Mouse (Mus musculus) retina, adult 2 months (tissue): ENCODE measurements around the gene Sulf2.
A peak's percentile ranks its signal among the peaks of the same experiment; 100 is the strongest.
"Not testable (repeated sequence)": the region's sequence is repeated elsewhere in the genome, so short reads cannot be mapped to it uniquely, and the experiment has no call there.

Experiments
- DNase-seq: peaks from one replicate; pipeline ENCODE4 v3.0.0-alpha.2; 2012; ENCODE audit warnings: low read depth, low spot score

The Sulf2 gene

GRCm38 (mm10) chr2:166155454-166155815 is at the start of gene Sulf2:
TSS of gene Sulf2 (minus strand) at chr2:166155663.
- DNase-seq: peak; percentile 30

GRCm38 (mm10) chr2:166204174-166204573 is 48.7 kb upstream of the Sulf2 start:
- DNase-seq: no peak

GRCm38 (mm10) chr2:166203647-166204046 is 48.2 kb upstream of the Sulf2 start:
- no peak for DNase-seq

GRCm38 (mm10) chr2:166197964-166198363 is 42.5 kb upstream of the Sulf2 start:
- DNase-seq: no peak

- DNase-seq: no peak
These were observed 41.6 kb upstream of the Sulf2 start for GRCm38 (mm10) chr2:166197064-166197463.

GRCm38 (mm10) chr2:166196080-166196786 is 40.8 kb upstream of the Sulf2 start:
- DNase-seq: no peak

GRCm38 (mm10) chr2:166195041-166195440 is 39.6 kb upstream of the Sulf2 start:
- no peak for DNase-seq

GRCm38 (mm10) chr2:166194112-166194758 is 38.8 kb upstream of the Sulf2 start:
- no peak for DNase-seq

GRCm38 (mm10) chr2:166193509-166193908 is 38.0 kb upstream of the Sulf2 start:
- DNase-seq: no peak

- DNase-seq: no peak
These were observed 35.4 kb upstream of the Sulf2 start for GRCm38 (mm10) chr2:166190816-166191215.

GRCm38 (mm10) chr2:166189191-166189590 is 33.7 kb upstream of the Sulf2 start:
- no peak for DNase-seq

GRCm38 (mm10) chr2:166187874-166188453 is 32.5 kb upstream of the Sulf2 start:
- not testable (repeated sequence) for DNase-seq

- DNase-seq: not testable (repeated sequence)
These were observed 31.9 kb upstream of the Sulf2 start for GRCm38 (mm10) chr2:166187319-166187718.

- no peak for DNase-seq
These were observed 30.9 kb upstream of the Sulf2 start for GRCm38 (mm10) chr2:166186244-166186948.

- DNase-seq: no peak
These were observed 30.3 kb upstream of the Sulf2 start for GRCm38 (mm10) chr2:166185768-166186167.

GRCm38 (mm10) chr2:166184417-166184816 is 29.0 kb upstream of the Sulf2 start:
- no peak for DNase-seq

GRCm38 (mm10) chr2:166182009-166182685 is 26.7 kb upstream of the Sulf2 start:
- DNase-seq: no peak

GRCm38 (mm10) chr2:166180744-166181508 is 25.5 kb upstream of the Sulf2 start:
- no peak for DNase-seq

GRCm38 (mm10) chr2:166180136-166180649 is 24.7 kb upstream of the Sulf2 start:
- no peak for DNase-seq

- DNase-seq: no peak
These were observed 24.1 kb upstream of the Sulf2 start for GRCm38 (mm10) chr2:166179457-166180101.
